Mouse (Mus musculus): ENCODE results near the gene Ttc28. TPM values are rescaled to one million over a fixed set of nuclear protein-coding genes. Genes with fewer than 3 reads are reported as not detected.
A peak's percentile ranks its signal among the peaks of the same experiment; 100 is the strongest.

Gene Ttc28
- polyA plus RNA-seq, 1 experiment from 2014 or later, result 9.0 TPM

GRCm38 (mm10) chr5:111239223-111239622, 359.6 kb downstream of the Ttc28 start:
- Histone ChIP-seq H3K9ac (ENCODE audit: low read length) (no peak overlapping the region), H3K27ac (ENCODE audit: low read length) (no peak overlapping the region), H3K36me3 (ENCODE audit: control insufficient read depth, insufficient read depth, low read length) (no peaks in the 10 kb centered on the region), H3K9me3 (replicated peaks; ENCODE audit: control insufficient read depth, low read length) (no peaks in the 10 kb centered on the region), H3K4me2 (ENCODE audit: low read depth, low read length) (no peak overlapping the region), H3K27me3 (ENCODE audit: control insufficient read depth, insufficient read depth, low read length) (no peaks in the 10 kb centered on the region), H3K4me1 (ENCODE audit: control insufficient read depth, insufficient read depth, low read length) (no peaks in the 10 kb centered on the region), H3K4me3 (replicated peaks; ENCODE audit: low read length) (no peak overlapping the region)
- ATAC-seq (ENCODE audit: insufficient read depth, low FRiP score), result peak; percentile 66
- 38% methylated on average over 7 of the region's 7 CpGs for WGBS

- no peaks in the 10 kb centered on the region for H3K9me3 ChIP-seq (replicated peaks; ENCODE audit: control insufficient read depth, low read length)
- H3K4me3 ChIP-seq (replicated peaks; ENCODE audit: low read length), result no peak overlapping the region
- H3K27ac ChIP-seq (ENCODE audit: low read length), result no peak overlapping the region
- ATAC-seq (ENCODE audit: insufficient read depth, low FRiP score), result no peak
- WGBS, result 31% methylated on average over 14 of the region's 14 CpGs
- no peaks in the 10 kb centered on the region for H3K4me1 ChIP-seq (ENCODE audit: control insufficient read depth, insufficient read depth, low read length)
- no peaks in the 10 kb centered on the region for H3K36me3 ChIP-seq (ENCODE audit: control insufficient read depth, insufficient read depth, low read length)
- no peaks in the 10 kb centered on the region for H3K27me3 ChIP-seq (ENCODE audit: control insufficient read depth, insufficient read depth, low read length)
- no peak overlapping the region for H3K4me2 ChIP-seq (ENCODE audit: low read depth, low read length)
- no peak overlapping the region for H3K9ac ChIP-seq (ENCODE audit: low read length)
These were observed 363.9 kb downstream of the Ttc28 start for GRCm38 (mm10) chr5:111243447-111244040.

GRCm38 (mm10) chr5:111244061-111244460, 364.5 kb downstream of the Ttc28 start:
- H3K9ac ChIP-seq (ENCODE audit: low read length), result no peak overlapping the region
- no peak for ATAC-seq (ENCODE audit: insufficient read depth, low FRiP score)
- no peaks in the 10 kb centered on the region for H3K27me3 ChIP-seq (ENCODE audit: control insufficient read depth, insufficient read depth, low read length)
- no peak overlapping the region for H3K4me3 ChIP-seq (replicated peaks; ENCODE audit: low read length)
- WGBS, result 67% methylated on average over 9 of the region's 9 CpGs
- no peaks in the 10 kb centered on the region for H3K4me1 ChIP-seq (ENCODE audit: control insufficient read depth, insufficient read depth, low read length)
- no peaks in the 10 kb centered on the region for H3K9me3 ChIP-seq (replicated peaks; ENCODE audit: control insufficient read depth, low read length)
- H3K4me2 ChIP-seq (ENCODE audit: low read depth, low read length), result no peak overlapping the region
- H3K36me3 ChIP-seq (ENCODE audit: control insufficient read depth, insufficient read depth, low read length), result no peaks in the 10 kb centered on the region
- H3K27ac ChIP-seq (ENCODE audit: low read length), result no peak overlapping the region

GRCm38 (mm10) chr5:111247571-111248265, 368.1 kb downstream of the Ttc28 start:
- Histone ChIP-seq H3K9me3 (replicated peaks; ENCODE audit: control insufficient read depth, low read length) (no peaks in the 10 kb centered on the region), H3K4me2 (ENCODE audit: low read depth, low read length) (no peak overlapping the region), H3K9ac (ENCODE audit: low read length) (no peak overlapping the region), H3K27me3 (ENCODE audit: control insufficient read depth, insufficient read depth, low read length) (no peaks in the 10 kb centered on the region), H3K36me3 (ENCODE audit: control insufficient read depth, insufficient read depth, low read length) (no peaks in the 10 kb centered on the region), H3K4me1 (ENCODE audit: control insufficient read depth, insufficient read depth, low read length) (no peaks in the 10 kb centered on the region), H3K4me3 (replicated peaks; ENCODE audit: low read length) (no peak overlapping the region), H3K27ac (ENCODE audit: low read length) (no peak overlapping the region)
- no peak for ATAC-seq (ENCODE audit: insufficient read depth, low FRiP score)
- WGBS, result 73% methylated on average over 10 of the region's 10 CpGs

- Histone ChIP-seq H3K4me2 (ENCODE audit: low read depth, low read length) (no peak overlapping the region), H3K27ac (ENCODE audit: low read length) (no peak overlapping the region), H3K4me1 (ENCODE audit: control insufficient read depth, insufficient read depth, low read length) (peaks cover 6% of the 10 kb centered on the region; the same call in 1 of the 2 replicates), H3K9ac (ENCODE audit: low read length) (no peak overlapping the region), H3K36me3 (ENCODE audit: control insufficient read depth, insufficient read depth, low read length) (no peaks in the 10 kb centered on the region), H3K27me3 (ENCODE audit: control insufficient read depth, insufficient read depth, low read length) (no peaks in the 10 kb centered on the region), H3K4me3 (replicated peaks; ENCODE audit: low read length) (no peak overlapping the region), H3K9me3 (replicated peaks; ENCODE audit: control insufficient read depth, low read length) (no peaks in the 10 kb centered on the region)
- no peak for ATAC-seq (ENCODE audit: insufficient read depth, low FRiP score)
- WGBS, result 86% methylated on average over 3 of the region's 3 CpGs
These were observed 372.5 kb downstream of the Ttc28 start for GRCm38 (mm10) chr5:111252147-111252546.

- no peak overlapping the region for H3K27ac ChIP-seq (ENCODE audit: low read length)
- no peak overlapping the region for H3K9ac ChIP-seq (ENCODE audit: low read length)
- no peaks in the 10 kb centered on the region for H3K36me3 ChIP-seq (ENCODE audit: control insufficient read depth, insufficient read depth, low read length)
- H3K4me1 ChIP-seq (ENCODE audit: control insufficient read depth, insufficient read depth, low read length), result peaks cover 6% of the 10 kb centered on the region; the same call in 1 of the 2 replicates
- no peak for ATAC-seq (ENCODE audit: insufficient read depth, low FRiP score)
- no peak overlapping the region for H3K4me2 ChIP-seq (ENCODE audit: low read depth, low read length)
- 85% methylated on average over 9 of the region's 9 CpGs for WGBS
- H3K4me3 ChIP-seq (replicated peaks; ENCODE audit: low read length), result no peak overlapping the region
- no peaks in the 10 kb centered on the region for H3K27me3 ChIP-seq (ENCODE audit: control insufficient read depth, insufficient read depth, low read length)
- no peaks in the 10 kb centered on the region for H3K9me3 ChIP-seq (replicated peaks; ENCODE audit: control insufficient read depth, low read length)
These were observed 374.8 kb downstream of the Ttc28 start for GRCm38 (mm10) chr5:111254362-111254761.

GRCm38 (mm10) chr5:111254781-111255180, 375.2 kb downstream of the Ttc28 start:
- Histone ChIP-seq H3K4me2 (ENCODE audit: low read depth, low read length) (no peak overlapping the region), H3K4me3 (replicated peaks; ENCODE audit: low read length) (no peak overlapping the region), H3K27ac (ENCODE audit: low read length) (no peak overlapping the region), H3K9ac (ENCODE audit: low read length) (no peak overlapping the region), H3K4me1 (ENCODE audit: control insufficient read depth, insufficient read depth, low read length) (peaks cover 6% of the 10 kb centered on the region; the same call in 1 of the 2 replicates), H3K9me3 (replicated peaks; ENCODE audit: control insufficient read depth, low read length) (no peaks in the 10 kb centered on the region), H3K27me3 (ENCODE audit: control insufficient read depth, insufficient read depth, low read length) (no peaks in the 10 kb centered on the region), H3K36me3 (ENCODE audit: control insufficient read depth, insufficient read depth, low read length) (no peaks in the 10 kb centered on the region)
- WGBS, result 77% methylated on average over 11 of the region's 11 CpGs
- ATAC-seq (ENCODE audit: insufficient read depth, low FRiP score), result no peak

GRCm38 (mm10) chr5:111256181-111256580, 376.6 kb downstream of the Ttc28 start:
- Histone ChIP-seq H3K4me3 (replicated peaks; ENCODE audit: low read length) (no peak overlapping the region), H3K36me3 (ENCODE audit: control insufficient read depth, insufficient read depth, low read length) (no peaks in the 10 kb centered on the region), H3K9me3 (replicated peaks; ENCODE audit: control insufficient read depth, low read length) (no peaks in the 10 kb centered on the region), H3K27me3 (ENCODE audit: control insufficient read depth, insufficient read depth, low read length) (no peaks in the 10 kb centered on the region), H3K9ac (ENCODE audit: low read length) (no peak overlapping the region; the same call in 1 of the 2 replicates), H3K27ac (ENCODE audit: low read length) (no peak overlapping the region; the same call in 1 of the 2 replicates), H3K4me2 (ENCODE audit: low read depth, low read length) (no peak overlapping the region), H3K4me1 (ENCODE audit: control insufficient read depth, insufficient read depth, low read length) (peaks cover 6% of the 10 kb centered on the region; the same call in 1 of the 2 replicates)
- peak; percentile 18; the same call in 1 of the 2 replicates for ATAC-seq (ENCODE audit: insufficient read depth, low FRiP score)
- WGBS, result 34% methylated on average over 7 of the region's 7 CpGs

- H3K4me1 ChIP-seq (ENCODE audit: control insufficient read depth, insufficient read depth, low read length), result peaks cover 7% of the 10 kb centered on the region; the same call in 1 of the 2 replicates
- H3K9ac ChIP-seq (ENCODE audit: low read length), result no peak overlapping the region
- WGBS, result 3% methylated on average over 2 of the region's 2 CpGs
- no peaks in the 10 kb centered on the region for H3K9me3 ChIP-seq (replicated peaks; ENCODE audit: control insufficient read depth, low read length)
- no peak overlapping the region for H3K27ac ChIP-seq (ENCODE audit: low read length)
- no peaks in the 10 kb centered on the region for H3K36me3 ChIP-seq (ENCODE audit: control insufficient read depth, insufficient read depth, low read length)
- H3K4me3 ChIP-seq (replicated peaks; ENCODE audit: low read length), result no peak overlapping the region
- no peaks in the 10 kb centered on the region for H3K27me3 ChIP-seq (ENCODE audit: control insufficient read depth, insufficient read depth, low read length)
- no peak overlapping the region for H3K4me2 ChIP-seq (ENCODE audit: low read depth, low read length)
- no peak for ATAC-seq (ENCODE audit: insufficient read depth, low FRiP score)
These were observed 377.5 kb downstream of the Ttc28 start for GRCm38 (mm10) chr5:111257127-111257526.
